Mouse (Mus musculus) lung, postnatal 36 days (tissue): Measurements from ENCODE around the gene Cygb.
"Not testable (repeated sequence)": the region's sequence is repeated elsewhere in the genome, so short reads cannot be mapped to it uniquely, and the experiment has no call there.

Experiments used
- DNase-seq: peaks from one replicate; pipeline ENCODE4 v3.0.0; 2022; ENCODE audit warnings: mixed read lengths

Gene Cygb

DNA sequence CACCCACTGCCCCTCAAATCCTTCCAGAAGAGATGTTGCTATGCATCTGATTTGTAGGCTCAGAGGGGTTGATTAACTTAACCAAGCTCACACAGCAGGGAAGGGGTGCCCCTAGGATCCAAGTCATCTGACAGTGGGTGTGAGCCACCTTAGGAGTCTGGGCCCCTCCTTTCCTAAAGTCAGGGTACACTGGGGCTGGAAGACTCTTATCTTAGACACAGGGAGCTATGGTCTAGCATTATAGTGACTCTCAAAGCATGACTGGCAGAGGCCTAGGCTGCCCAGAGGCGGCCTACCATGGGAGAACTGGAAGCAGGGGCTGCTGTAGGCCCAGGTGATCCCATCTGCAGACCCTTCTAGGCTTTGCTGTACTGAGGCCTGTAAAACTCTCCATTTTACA lies 41.6 kb downstream of the Cygb start:
- no peak for DNase-seq

DNA sequence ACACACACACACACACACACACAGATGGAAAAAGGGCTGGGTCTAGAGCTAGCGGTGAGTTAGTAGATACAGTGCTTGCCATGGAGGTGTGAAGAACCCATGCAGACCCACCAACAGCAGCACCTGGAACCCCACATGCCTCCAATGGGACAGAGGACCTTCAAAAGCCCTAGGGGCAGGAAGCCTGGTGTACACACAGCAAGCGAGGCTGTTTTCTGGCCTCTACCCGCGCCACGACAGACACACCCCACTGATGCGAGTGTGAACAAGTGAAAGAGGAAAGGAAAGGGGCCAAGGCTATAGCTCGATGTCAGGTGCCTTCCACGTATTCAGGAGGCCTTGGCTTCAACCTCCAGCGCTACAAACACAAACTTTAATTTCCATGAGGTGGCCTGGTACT lies 42.2 kb downstream of the Cygb start:
- DNase-seq: no peak

DNA sequence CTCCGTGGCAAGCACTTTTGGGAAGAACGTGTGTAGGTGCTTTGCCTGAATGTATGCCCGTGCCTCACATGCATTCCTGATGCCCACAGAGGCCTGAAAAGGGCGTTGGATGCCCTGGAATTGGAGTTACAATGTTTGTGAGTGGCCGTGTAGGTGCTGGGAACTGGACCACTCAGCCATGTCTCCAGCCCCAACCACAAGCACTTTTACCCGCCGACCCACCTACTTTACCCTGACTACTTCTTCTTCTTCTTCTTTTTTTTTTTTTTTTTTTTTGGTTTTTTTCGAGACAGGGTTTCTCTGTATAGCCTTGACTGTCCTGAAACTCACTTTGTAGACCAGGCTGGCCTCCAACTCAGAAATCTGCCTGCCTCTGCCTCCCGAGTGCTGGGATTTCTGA lies 42.9 kb downstream of the Cygb start:
- DNase-seq: not testable (repeated sequence)

DNA sequence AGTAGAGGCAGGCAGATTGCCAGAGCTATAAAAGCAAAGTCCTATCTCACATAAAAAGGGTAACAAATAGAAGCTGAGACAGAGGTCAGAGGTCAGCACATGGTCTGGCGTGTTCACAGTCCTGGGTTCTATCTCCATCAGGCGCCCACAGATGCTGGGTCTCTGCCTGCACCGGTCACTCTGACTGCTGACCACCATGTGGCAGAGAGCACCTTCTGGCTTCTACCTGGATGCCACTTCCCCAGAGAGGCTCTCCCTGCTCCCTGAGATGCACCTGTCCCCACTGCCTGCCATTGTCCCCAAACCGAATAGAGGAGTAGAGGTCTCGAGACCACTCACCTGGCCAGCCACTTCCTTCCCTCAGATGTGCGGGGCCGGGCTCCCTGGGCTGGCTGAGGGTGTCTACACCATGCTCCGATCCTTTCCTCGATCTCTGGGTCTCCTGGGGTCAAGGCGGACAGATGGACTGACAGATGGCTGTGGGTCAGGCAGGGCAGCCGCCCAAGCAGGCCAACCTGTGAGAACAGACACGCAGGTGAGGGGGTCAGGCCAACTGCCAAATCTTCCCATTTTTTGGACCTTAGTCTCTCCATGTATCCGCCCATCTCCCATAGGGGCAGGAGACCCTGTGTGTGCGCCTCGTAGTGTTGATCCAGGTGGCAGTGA lies 44.0 kb downstream of the Cygb start:
- no peak for DNase-seq

DNA sequence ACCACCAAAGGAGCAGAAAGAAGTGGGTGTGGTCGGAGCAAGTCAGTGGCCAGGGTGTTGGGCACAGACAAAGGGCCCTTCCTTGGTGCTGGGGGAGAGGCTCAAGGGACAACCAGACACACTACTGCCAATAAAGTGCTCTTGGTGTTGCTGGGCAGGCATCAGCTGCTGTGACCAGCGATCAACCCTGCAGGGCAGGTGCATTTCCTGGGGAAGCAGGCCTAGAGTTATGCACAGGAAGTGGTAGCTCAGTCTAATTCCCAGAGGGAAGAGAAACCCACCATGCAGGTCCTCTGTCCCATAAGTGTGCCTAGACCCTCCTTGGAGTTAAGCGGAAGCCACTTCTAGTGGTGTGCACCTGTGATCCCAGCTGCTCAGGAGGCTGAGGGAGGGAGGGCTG lies 46.4 kb downstream of the Cygb start:
- no peak for DNase-seq

DNA sequence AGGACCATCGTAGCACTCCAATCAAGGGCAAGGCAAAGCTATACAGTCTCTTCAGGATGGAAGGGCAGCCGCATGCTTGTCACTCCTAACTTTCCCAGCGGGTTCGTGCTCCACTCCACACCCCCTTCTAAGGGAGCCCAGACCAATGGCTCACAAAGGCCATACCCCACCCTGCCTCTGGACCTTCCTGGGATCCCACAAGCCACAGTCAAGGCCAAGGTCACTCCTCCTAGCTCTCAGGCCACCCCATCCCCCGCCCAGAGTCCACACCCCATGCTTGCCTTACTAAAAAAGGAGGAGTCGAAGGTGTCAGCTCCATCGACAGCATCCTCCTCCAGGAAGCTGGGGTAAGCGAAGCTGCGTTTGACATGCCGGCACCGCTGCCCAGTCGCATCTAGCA lies 50.0 kb downstream of the Cygb start:
- no peak for DNase-seq

DNA sequence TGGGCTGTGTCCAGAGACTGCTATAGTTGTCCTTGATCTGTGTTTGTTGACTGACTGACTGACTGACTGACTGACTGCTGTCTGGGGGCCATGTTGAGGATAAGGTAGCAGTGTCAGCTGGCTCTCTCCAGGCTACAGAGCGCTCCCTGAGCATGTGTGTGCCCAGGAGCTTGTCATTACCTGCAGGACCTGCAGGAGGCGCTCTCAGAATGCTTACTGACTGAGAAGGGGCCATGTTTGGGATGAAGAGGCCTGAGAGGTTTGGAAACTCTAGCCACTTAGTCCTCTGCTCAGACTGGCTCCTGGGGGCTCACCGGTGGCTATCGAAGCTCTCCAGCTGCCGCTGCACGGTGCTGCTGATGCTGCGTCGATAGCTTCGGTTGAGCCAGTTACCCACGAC lies 50.8 kb downstream of the Cygb start:
- DNase-seq: peak; percentile 72

DNA sequence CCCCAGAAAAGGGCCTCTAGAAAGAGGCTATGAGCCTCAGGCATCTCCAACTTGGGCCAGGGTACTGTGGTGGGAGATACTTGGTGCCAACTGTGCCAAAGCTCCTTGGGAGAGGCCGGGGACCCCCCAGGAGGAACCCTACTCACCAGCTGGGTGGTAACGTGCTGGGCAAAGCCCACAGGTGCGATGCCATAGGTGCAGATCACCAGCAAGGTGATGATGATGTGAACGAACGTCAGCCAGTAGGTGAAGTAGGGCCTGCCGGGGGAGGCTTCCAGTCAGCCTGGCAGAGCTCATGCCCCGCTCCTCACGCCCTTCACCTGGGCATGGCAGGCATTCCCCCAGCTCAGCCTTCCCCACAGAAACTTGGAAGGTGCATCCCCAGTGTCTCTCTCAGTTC lies 52.1 kb downstream of the Cygb start:
- no peak for DNase-seq

DNA sequence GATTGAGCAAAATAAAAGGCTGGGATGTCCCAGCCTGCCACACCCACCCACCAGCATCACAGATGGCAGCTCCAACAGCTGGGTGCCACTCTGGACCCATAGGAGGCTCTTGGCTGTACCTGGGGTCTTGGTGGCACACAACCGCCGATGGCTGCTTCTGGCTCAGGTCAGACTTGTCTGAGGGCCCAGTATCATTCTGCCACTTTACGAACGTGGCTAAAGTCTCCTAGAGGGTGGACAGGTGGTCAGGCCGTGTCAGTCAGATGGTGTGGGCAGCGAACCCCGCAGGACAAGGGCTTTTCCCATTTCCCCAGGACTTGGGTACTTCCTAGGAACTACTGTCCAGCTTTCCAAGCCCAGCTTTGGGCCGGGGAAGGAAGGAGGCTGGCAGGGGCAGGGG lies 52.9 kb downstream of the Cygb start:
- no peak for DNase-seq

DNA sequence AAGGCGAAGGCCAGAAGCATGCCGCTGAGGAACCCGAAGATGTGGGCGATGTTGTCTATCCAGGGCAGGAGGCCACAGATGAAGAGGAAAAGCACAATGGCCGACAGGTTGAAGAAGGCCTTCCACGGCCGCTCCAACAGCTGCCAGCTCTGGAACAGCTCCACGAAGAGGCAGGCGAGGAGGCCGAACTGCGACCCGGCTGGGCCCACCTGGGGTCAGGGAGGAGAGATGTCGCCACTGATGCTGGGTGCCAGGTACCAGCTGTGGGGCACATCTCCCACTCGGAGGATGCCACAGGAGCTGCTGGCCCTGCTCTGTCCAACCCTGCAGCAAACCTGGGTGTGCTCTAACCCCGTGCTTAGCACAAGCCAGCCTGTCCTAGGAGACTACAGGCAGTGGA lies 54.9 kb downstream of the Cygb start:
- no peak for DNase-seq

DNA sequence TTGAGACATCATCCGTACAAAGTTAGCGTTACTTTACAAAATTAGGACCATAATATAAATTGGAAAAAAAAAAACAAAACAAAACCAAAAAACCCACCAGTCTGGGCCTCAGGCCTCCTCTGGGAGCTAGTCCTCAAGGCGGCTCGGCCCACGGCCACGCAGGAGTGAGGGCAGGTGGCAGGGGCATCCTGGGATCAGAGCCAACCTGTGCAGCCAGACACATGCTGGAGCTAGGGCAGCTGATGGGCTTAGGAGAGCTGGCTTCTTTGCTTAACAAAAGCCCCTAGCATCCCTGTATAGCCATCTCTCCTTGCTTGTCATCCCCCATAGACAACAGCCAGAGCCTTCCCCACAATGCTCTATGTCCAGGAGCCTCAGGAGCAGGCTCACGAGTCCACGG lies 55.9 kb downstream of the Cygb start:
- no peak for DNase-seq

DNA sequence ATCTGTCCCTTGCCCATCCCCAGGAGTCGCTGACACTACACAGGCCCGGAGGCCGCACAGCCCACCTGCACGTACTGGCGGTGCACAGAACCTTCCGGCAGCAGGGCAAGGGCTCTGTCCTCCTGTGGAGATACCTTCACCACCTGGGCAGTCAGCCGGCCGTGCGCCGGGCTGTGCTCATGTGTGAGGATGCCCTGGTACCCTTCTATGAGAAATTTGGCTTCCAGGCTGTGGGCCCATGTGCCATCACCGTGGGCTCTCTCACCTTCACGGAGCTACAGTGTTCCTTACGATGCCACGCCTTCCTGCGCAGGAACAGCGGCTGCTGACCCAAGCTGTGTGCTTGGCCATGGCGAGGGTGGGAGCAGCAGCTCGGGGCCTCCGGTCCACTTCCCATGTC lies 57.3 kb downstream of the Cygb start:
- DNase-seq: no peak
